In the genomic region with DNA sequence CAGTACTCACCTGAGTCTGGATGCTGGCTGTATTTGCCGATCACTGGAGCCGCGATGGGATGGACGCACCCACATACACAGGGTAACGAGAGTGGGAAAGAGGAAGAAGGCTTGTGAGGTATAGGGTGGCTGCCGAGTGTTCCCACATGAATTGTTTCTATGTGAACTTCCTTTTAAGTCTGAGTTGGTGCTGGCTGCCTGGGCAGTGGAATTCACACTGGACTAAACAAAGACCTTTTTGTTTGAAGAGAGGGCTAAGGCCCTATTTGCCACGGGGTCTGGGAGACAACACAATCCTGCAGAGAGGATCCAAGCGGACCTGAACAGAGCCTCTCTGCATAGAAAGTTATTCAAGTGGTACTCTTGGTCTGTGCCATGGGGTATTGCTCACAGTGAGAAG, we compare ENCODE assay signal across 12 mouse cellular contexts. TPM values are rescaled to one million over a fixed set of nuclear protein-coding genes. Genes with fewer than 3 reads are reported as not detected.
DNase-seq lines count a peak whose midpoint lies in the region; ATAC-seq and TF ChIP-seq lines count a peak whose summit lies in the region.
"Had no signal": no experiment of that assay in that cellular context is flagged by ENCODE, and none has a peak within 500 bp of the region (broad histone marks: within the 10 kb centered on the region; RNA-seq: fewer than 3 reads in every experiment).

No protein-coding gene starts in this region.

- no peaks in the 10 kb centered on the region for H3K27me3 ChIP-seq in forebrain, embryonic 10.5 days (ENCODE audit: poor library complexity, severe bottlenecking)
- H3K27me3 ChIP-seq in hindbrain, embryonic 15.5 days: no peaks in the 10 kb centered on the region
- H3K27me3 ChIP-seq in neural tube, embryonic 13.5 days: no peaks in the 10 kb centered on the region
- H3K27me3 ChIP-seq: embryonic facial prominence, embryonic 15.5 days; limb, embryonic 15.5 days had no signal

- no peak for DNase-seq in layer of hippocampus, adult 2 months (ENCODE audit: low spot score in 2 of 2)
- DNase-seq in layer of hippocampus, postnatal 36 days: no peak
- peak; percentile 18 for DNase-seq in forebrain, embryonic 10.5 days (ENCODE audit: extremely low spot score, low spot score)
- no peak for DNase-seq in kidney, adult 18-20 months
- no peak for DNase-seq in B cell, adult 2 months
- no peak for DNase-seq in frontal cortex, postnatal 14 days (ENCODE audit: low spot score in 2 of 2)
- DNase-seq: cerebellum, adult 11 months; thymus, adult 2 months had no signal

- WGBS in forebrain, embryonic 10.5 days: 50% methylated on average over 8 of the region's 8 CpGs
- 36% methylated on average over 8 of the region's 8 CpGs for WGBS in hindbrain, embryonic 15.5 days
- WGBS in neural tube, embryonic 13.5 days: 41% methylated on average over 8 of the region's 8 CpGs

- no peak overlapping the region for H3K4me3 ChIP-seq in layer of hippocampus, adult 2 months
- H3K4me3 ChIP-seq in forebrain, embryonic 10.5 days: no peak overlapping the region
- no peak overlapping the region for H3K4me3 ChIP-seq in hindbrain, embryonic 15.5 days
- no peak overlapping the region for H3K4me3 ChIP-seq in neural tube, embryonic 13.5 days
- H3K4me3 ChIP-seq: embryonic facial prominence, embryonic 15.5 days; limb, embryonic 15.5 days had no signal

- H3K9ac ChIP-seq in hindbrain, embryonic 15.5 days: no peak overlapping the region
- no peak overlapping the region for H3K9ac ChIP-seq in neural tube, embryonic 13.5 days
- H3K9ac ChIP-seq: embryonic facial prominence, embryonic 15.5 days; limb, embryonic 15.5 days had no signal

- H3K36me3 ChIP-seq in forebrain, embryonic 10.5 days (replicated peaks): peaks cover 89% of the 10 kb centered on the region
- H3K36me3 ChIP-seq in hindbrain, embryonic 15.5 days: peaks cover 40% of the 10 kb centered on the region
- peaks cover 63% of the 10 kb centered on the region for H3K36me3 ChIP-seq in neural tube, embryonic 13.5 days
- H3K36me3 ChIP-seq: embryonic facial prominence, embryonic 15.5 days had no signal

- H3K27ac ChIP-seq in layer of hippocampus, adult 2 months: peak overlapping the region; percentile 76
- H3K27ac ChIP-seq in forebrain, embryonic 10.5 days: peak overlapping the region; percentile 79
- H3K27ac ChIP-seq in hindbrain, embryonic 15.5 days (replicated peaks): peak overlapping the region; percentile 27; the same call in 1 of the 2 replicates
- peak overlapping the region; percentile 46; the same call in 1 of the 2 replicates for H3K27ac ChIP-seq in neural tube, embryonic 13.5 days (replicated peaks)
- H3K27ac ChIP-seq: embryonic facial prominence, embryonic 15.5 days; limb, embryonic 15.5 days had no signal

- H3K4me1 ChIP-seq in forebrain, embryonic 10.5 days: peaks cover 20% of the 10 kb centered on the region
- H3K4me1 ChIP-seq in hindbrain, embryonic 15.5 days (replicated peaks): peaks cover 6% of the 10 kb centered on the region; the same call in 1 of the 2 replicates
- peaks cover 20% of the 10 kb centered on the region for H3K4me1 ChIP-seq in neural tube, embryonic 13.5 days (replicated peaks)
- H3K4me1 ChIP-seq: embryonic facial prominence, embryonic 15.5 days; limb, embryonic 15.5 days had no signal

- TF ChIP-seq CTCF in layer of hippocampus, adult 2 months (conservative IDR thresholded peaks at IDR 0.05): no peak

- H3K9me3 ChIP-seq in forebrain, embryonic 10.5 days: no peaks in the 10 kb centered on the region
- no peaks in the 10 kb centered on the region for H3K9me3 ChIP-seq in hindbrain, embryonic 15.5 days
- no peaks in the 10 kb centered on the region for H3K9me3 ChIP-seq in neural tube, embryonic 13.5 days
- H3K9me3 ChIP-seq: embryonic facial prominence, embryonic 15.5 days; limb, embryonic 15.5 days had no signal

- no peak overlapping the region for H3K4me2 ChIP-seq in hindbrain, embryonic 15.5 days
- 0 out of 2 replicates have a peak overlapping the region, but pooled peaks have one; percentile 5 for H3K4me2 ChIP-seq in neural tube, embryonic 13.5 days
- H3K4me2 ChIP-seq: embryonic facial prominence, embryonic 15.5 days; limb, embryonic 15.5 days had no signal

- ATAC-seq in hindbrain, embryonic 15.5 days (ENCODE audit: low FRiP score, low read depth): peak; percentile 42; the same call in 1 of the 2 replicates
- ATAC-seq in neural tube, embryonic 13.5 days (ENCODE audit: low read depth): peak; percentile 50; the same call in 1 of the 2 replicates

RNA-seq across cellular contexts. Expression of gene Psmg4, which starts 30.6 kb away (rescaled TPM):
- 10 to 100 TPM; 23.7 to 23.9 TPM for total RNA-seq in layer of hippocampus, adult 2 months (2021)
- 10 to 100 TPM; 25.1 TPM for total RNA-seq in layer of hippocampus, postnatal 36 days (2021)
- polyA plus RNA-seq in forebrain, embryonic 10.5 days (2016; fragmentation: Nextera tagmentation; extraction: Ambion mirVana): 129 and 133 TPM in 2 replicates
- 78.1 and 82.6 TPM in 2 replicates for polyA plus RNA-seq in hindbrain, embryonic 15.5 days (2015; fragmentation: Nextera tagmentation; extraction: Ambion mirVana)
- polyA plus RNA-seq in neural tube, embryonic 13.5 days (2015; fragmentation: Nextera tagmentation; extraction: Ambion mirVana): 94.7 and 95.4 TPM in 2 replicates

Comparison
In these comparisons a context has a peak if more than half of its experiments do, and no peak if none do; other contexts are left out.
1. H3K27ac ChIP-seq: peak in every context shown above with its lines; median percentile 79 in forebrain, embryonic 10.5 days; 76 in layer of hippocampus, adult 2 months; 46 in neural tube, embryonic 13.5 days; 27 in hindbrain, embryonic 15.5 days.